ENCODE assay signal across 24 mouse cellular contexts in genomic region chr1:62648591-62648990, GRCm38 (mm10). TPM values are rescaled to one million over a fixed set of nuclear protein-coding genes. Genes with fewer than 3 reads are reported as not detected.
DNase-seq lines count a peak whose midpoint lies in the region; ATAC-seq lines count a peak whose summit lies in the region.
"Had no signal": no experiment of that assay in that cellular context is flagged by ENCODE, and none has a peak within 500 bp of the region (broad histone marks: within the 10 kb centered on the region; RNA-seq: fewer than 3 reads in every experiment).

No protein-coding gene starts in this region.

- H3K9me3 ChIP-seq in hindbrain, embryonic 11.5 days (ENCODE audit: control insufficient read depth, low read length), result no peaks in the 10 kb centered on the region
- no peaks in the 10 kb centered on the region for H3K9me3 ChIP-seq in hindbrain, embryonic 14.5 days (ENCODE audit: control insufficient read depth, low read length)
- no peaks in the 10 kb centered on the region for H3K9me3 ChIP-seq in midbrain, embryonic 11.5 days (ENCODE audit: control insufficient read depth, low read length)
- H3K9me3 ChIP-seq in midbrain, embryonic 14.5 days (ENCODE audit: control insufficient read depth, low read length), result no peaks in the 10 kb centered on the region
- no peaks in the 10 kb centered on the region for H3K9me3 ChIP-seq in midbrain, embryonic 15.5 days
- H3K9me3 ChIP-seq: embryonic facial prominence, embryonic 12.5 days had no signal

- ATAC-seq in hindbrain, embryonic 11.5 days (ENCODE audit: low FRiP score), result no peak
- no peak for ATAC-seq in hindbrain, embryonic 14.5 days (ENCODE audit: low FRiP score)
- ATAC-seq in midbrain, embryonic 11.5 days (ENCODE audit: low FRiP score), result 0 out of 2 replicates have a peak, but pooled peaks have one; percentile 27
- no peak for ATAC-seq in midbrain, embryonic 14.5 days (ENCODE audit: low FRiP score, low TSS enrichment)
- ATAC-seq in midbrain, embryonic 15.5 days (replicated peaks), result 0 out of 2 replicates have a peak, but pooled peaks have one; percentile 37
- ATAC-seq: forebrain, postnatal 0 days; hindbrain, embryonic 16.5 days; intestine, postnatal 0 days; lung, postnatal 0 days had no signal

- 16% methylated on average over 5 of the region's 5 CpGs for WGBS in hindbrain, embryonic 11.5 days
- WGBS in hindbrain, embryonic 14.5 days, result 19% methylated on average over 5 of the region's 5 CpGs
- WGBS in midbrain, embryonic 11.5 days, result 22% methylated on average over 5 of the region's 5 CpGs
- 19% methylated on average over 5 of the region's 5 CpGs for WGBS in midbrain, embryonic 14.5 days
- 27% methylated on average over 5 of the region's 5 CpGs for WGBS in midbrain, embryonic 15.5 days

- H3K4me2 ChIP-seq in hindbrain, embryonic 11.5 days (replicated peaks; ENCODE audit: low read depth, low read length), result no peak overlapping the region
- no peak overlapping the region for H3K4me2 ChIP-seq in hindbrain, embryonic 14.5 days (replicated peaks)
- H3K4me2 ChIP-seq in midbrain, embryonic 11.5 days, result no peak overlapping the region
- no peak overlapping the region for H3K4me2 ChIP-seq in midbrain, embryonic 14.5 days (ENCODE audit: low read length)
- no peak overlapping the region for H3K4me2 ChIP-seq in midbrain, embryonic 15.5 days
- H3K4me2 ChIP-seq: embryonic facial prominence, embryonic 12.5 days had no signal

- H3K4me1 ChIP-seq in hindbrain, embryonic 11.5 days (replicated peaks; ENCODE audit: control insufficient read depth, insufficient read depth, low read length), result no peaks in the 10 kb centered on the region; the same call in 1 of the 2 replicates
- H3K4me1 ChIP-seq in hindbrain, embryonic 14.5 days (replicated peaks; ENCODE audit: control insufficient read depth, insufficient read depth, low read length), result no peaks in the 10 kb centered on the region
- H3K4me1 ChIP-seq in midbrain, embryonic 11.5 days (ENCODE audit: control insufficient read depth, insufficient read depth, low read length), result peaks cover 14% of the 10 kb centered on the region
- H3K4me1 ChIP-seq in midbrain, embryonic 14.5 days (ENCODE audit: control insufficient read depth, insufficient read depth, low read length), result peaks cover 6% of the 10 kb centered on the region; the same call in 1 of the 2 replicates
- peaks cover 10% of the 10 kb centered on the region for H3K4me1 ChIP-seq in midbrain, embryonic 15.5 days

- H3K9ac ChIP-seq in hindbrain, embryonic 11.5 days (ENCODE audit: low read depth, low read length), result no peak overlapping the region
- no peak overlapping the region for H3K9ac ChIP-seq in hindbrain, embryonic 14.5 days
- no peak overlapping the region for H3K9ac ChIP-seq in midbrain, embryonic 11.5 days (ENCODE audit: low read length)
- no peak overlapping the region for H3K9ac ChIP-seq in midbrain, embryonic 14.5 days (replicated peaks; ENCODE audit: low read length)
- H3K9ac ChIP-seq in midbrain, embryonic 15.5 days, result no peak overlapping the region
- H3K9ac ChIP-seq: embryonic facial prominence, embryonic 12.5 days; forebrain, postnatal 0 days had no signal

- H3K4me3 ChIP-seq in hindbrain, embryonic 11.5 days (ENCODE audit: low read depth, low read length), result no peak overlapping the region
- no peak overlapping the region for H3K4me3 ChIP-seq in hindbrain, embryonic 14.5 days (replicated peaks; ENCODE audit: low read length)
- H3K4me3 ChIP-seq in midbrain, embryonic 11.5 days (ENCODE audit: low read depth, low read length), result no peak overlapping the region
- no peak overlapping the region for H3K4me3 ChIP-seq in midbrain, embryonic 14.5 days (replicated peaks; ENCODE audit: low read depth, low read length)
- no peak overlapping the region for H3K4me3 ChIP-seq in midbrain, embryonic 15.5 days
- H3K4me3 ChIP-seq: embryonic facial prominence, embryonic 12.5 days; heart, adult 2 months; myocyte had no signal

- peak; percentile 27 for DNase-seq in embryo, embryonic 9.5 days (ENCODE audit: extremely low spot score)
- DNase-seq in embryo, embryonic 10 days (ENCODE audit: low spot score), result no peak
- peak; percentile 18 for DNase-seq in hindbrain, embryonic 11.5 days (ENCODE audit: low spot score)
- DNase-seq in hindbrain, embryonic 14.5 days (ENCODE audit: low spot score), result no peak
- no peak for DNase-seq in midbrain, embryonic 11.5 days (ENCODE audit: low spot score, missing footprints)
- no peak for DNase-seq in midbrain, embryonic 14.5 days
- DNase-seq in layer of hippocampus, adult 8-10 months (ENCODE audit: low spot score in 2 of 2), result no peak
- DNase-seq: adrenal gland, postnatal 25 days; cerebellum, adult 8-10 months; cerebellum, postnatal 36 days; forebrain, postnatal 0 days; gastrocnemius, postnatal 25 days; heart, adult 2 months; kidney, postnatal 36 days; layer of hippocampus, adult 9-11 months; thymus, adult 18-20 months; thymus, postnatal 4 days had no signal

- no peak overlapping the region for H3K27ac ChIP-seq in hindbrain, embryonic 11.5 days (ENCODE audit: low read depth, low read length)
- H3K27ac ChIP-seq in hindbrain, embryonic 14.5 days, result no peak overlapping the region
- H3K27ac ChIP-seq in midbrain, embryonic 11.5 days (ENCODE audit: low read depth, low read length), result peak overlapping the region; percentile 9; the same call in 1 of the 2 replicates
- no peak overlapping the region for H3K27ac ChIP-seq in midbrain, embryonic 14.5 days (replicated peaks; ENCODE audit: low read depth, low read length)
- no peak overlapping the region for H3K27ac ChIP-seq in midbrain, embryonic 15.5 days
- H3K27ac ChIP-seq: embryonic facial prominence, embryonic 12.5 days; heart, adult 2 months; macrophage had no signal

- no peaks in the 10 kb centered on the region for H3K27me3 ChIP-seq in hindbrain, embryonic 11.5 days (ENCODE audit: control insufficient read depth, insufficient read depth, low read length)
- H3K27me3 ChIP-seq in hindbrain, embryonic 14.5 days (ENCODE audit: control insufficient read depth, insufficient read depth, low read length), result no peaks in the 10 kb centered on the region
- H3K27me3 ChIP-seq in midbrain, embryonic 11.5 days (ENCODE audit: control insufficient read depth, insufficient read depth, low read length), result no peaks in the 10 kb centered on the region
- no peaks in the 10 kb centered on the region for H3K27me3 ChIP-seq in midbrain, embryonic 14.5 days (ENCODE audit: control insufficient read depth, insufficient read depth, low read length)
- H3K27me3 ChIP-seq in midbrain, embryonic 15.5 days (replicated peaks), result no peaks in the 10 kb centered on the region
- H3K27me3 ChIP-seq: embryonic facial prominence, embryonic 12.5 days had no signal

- H3K36me3 ChIP-seq in hindbrain, embryonic 11.5 days (ENCODE audit: control insufficient read depth, insufficient read depth, low read length), result no peaks in the 10 kb centered on the region
- H3K36me3 ChIP-seq in hindbrain, embryonic 14.5 days (replicated peaks; ENCODE audit: control insufficient read depth, insufficient read depth), result no peaks in the 10 kb centered on the region
- H3K36me3 ChIP-seq in midbrain, embryonic 11.5 days (ENCODE audit: control insufficient read depth, insufficient read depth, low read length), result no peaks in the 10 kb centered on the region
- H3K36me3 ChIP-seq in midbrain, embryonic 14.5 days (ENCODE audit: control insufficient read depth, insufficient read depth, low read length), result no peaks in the 10 kb centered on the region
- H3K36me3 ChIP-seq in midbrain, embryonic 15.5 days (replicated peaks), result no peaks in the 10 kb centered on the region
- H3K36me3 ChIP-seq: embryonic facial prominence, embryonic 12.5 days had no signal

RNA-seq across cellular contexts. Expression of gene Nrp2, which starts 54.5 kb away (rescaled TPM):
- polyA plus RNA-seq in hindbrain, embryonic 11.5 days (2014; fragmentation: Nextera tagmentation; extraction: Ambion mirVana), result 22.5 and 29.3 TPM in 2 replicates
- polyA plus RNA-seq in hindbrain, embryonic 14.5 days (2014; fragmentation: Nextera tagmentation; extraction: Ambion mirVana), result 34.1 and 34.5 TPM in 2 replicates
- polyA plus RNA-seq in midbrain, embryonic 11.5 days (2014; fragmentation: Nextera tagmentation; extraction: Ambion mirVana), result 12.5 and 13.3 TPM in 2 replicates
- polyA plus RNA-seq in midbrain, embryonic 14.5 days (2014; fragmentation: Nextera tagmentation; extraction: Ambion mirVana), result 17.6 and 19.5 TPM in 2 replicates
- polyA plus RNA-seq in midbrain, embryonic 15.5 days (2015; fragmentation: Nextera tagmentation; extraction: Ambion mirVana), result 24.0 and 25.5 TPM in 2 replicates
- 10 to 100 TPM; 61.1 to 61.8 (median 61.5) TPM for total RNA-seq in layer of hippocampus, adult 8-10 months (2022)

Comparison
In these comparisons a context has a peak if more than half of its experiments do, and no peak if none do; other contexts are left out.
1. DNase-seq: peak in embryo, embryonic 9.5 days (single experiment) and hindbrain, embryonic 11.5 days (single experiment); none in embryo, embryonic 10 days (single experiment), hindbrain, embryonic 14.5 days (single experiment), midbrain, embryonic 11.5 days (single experiment), midbrain, embryonic 14.5 days (single experiment) and layer of hippocampus, adult 8-10 months (0 of 2).
2. ATAC-seq: peak in midbrain, embryonic 11.5 days (single experiment) and midbrain, embryonic 15.5 days (single experiment); none in hindbrain, embryonic 11.5 days (single experiment), hindbrain, embryonic 14.5 days (single experiment) and midbrain, embryonic 14.5 days (single experiment).